Mouse (Mus musculus) kidney, adult 2 months (tissue): ENCODE data around the gene Gng2.

ENCODE experiments used
- CTCF ChIP-seq: fragments of 200-500 bp; conservative IDR thresholded peaks from 2 replicates; pipeline ENCODE4 v1.5.1; 2011; ENCODE audit warnings: low read depth, mild to moderate bottlenecking, control low read depth, low read length, moderate library complexity, mixed read lengths; ENCODE audit not compliant: insufficient read depth, insufficient read length
- POLR2A ChIP-seq: fragments of 200-500 bp; IDR thresholded peaks from one replicate; pipeline ENCODE4 v1.6.1; 2011; ENCODE audit warnings: low read depth, low read length, control low read depth

- TF ChIP-seq CTCF (no peak), POLR2A (no peak)
Observed at GRCm38 (mm10) chr14:19904031-19904430, 73.4 kb downstream of the Gng2 start.
